Mouse (Mus musculus) T-helper 2 cell (primary cell): ENCODE measurements at regions not wholly inside any gene's neighbourhood (a gene's known extent, or its start where the extent isn't known, plus 50 kb on each side); places are given as distances from the start of the nearest gene placed in this dataset.

ENCODE experiments used
- in situ Hi-C: fragments of 300-600 bp; cut with MboI, MseI; formaldehyde crosslinking; loops from one replicate; pipeline ENCODE4 v1.15.1; 2025; ENCODE audit warnings: high pct_unique_total_duplicates

DNA sequence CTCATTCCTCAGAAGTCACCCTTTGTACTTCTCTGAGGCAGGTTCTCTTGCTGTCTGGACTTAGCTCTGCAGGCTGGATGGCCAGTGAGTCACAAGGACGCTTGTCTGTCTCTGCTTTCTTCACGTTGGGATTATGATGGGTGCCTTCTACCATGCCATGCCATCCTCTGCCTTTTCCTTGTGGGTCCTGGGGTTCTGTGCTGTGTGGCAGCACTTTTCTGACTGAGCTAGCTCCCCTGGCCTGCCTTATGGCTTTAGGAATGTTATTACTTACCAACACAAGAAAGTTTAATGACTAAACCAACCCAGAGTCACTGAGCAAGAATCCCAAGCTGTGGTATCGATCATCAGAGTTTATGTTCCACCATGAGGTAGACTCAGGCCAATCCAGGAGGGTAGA is 280.7 kb downstream of the Gm49356 start:
- in situ Hi-C loops, result no loop called here

DNA sequence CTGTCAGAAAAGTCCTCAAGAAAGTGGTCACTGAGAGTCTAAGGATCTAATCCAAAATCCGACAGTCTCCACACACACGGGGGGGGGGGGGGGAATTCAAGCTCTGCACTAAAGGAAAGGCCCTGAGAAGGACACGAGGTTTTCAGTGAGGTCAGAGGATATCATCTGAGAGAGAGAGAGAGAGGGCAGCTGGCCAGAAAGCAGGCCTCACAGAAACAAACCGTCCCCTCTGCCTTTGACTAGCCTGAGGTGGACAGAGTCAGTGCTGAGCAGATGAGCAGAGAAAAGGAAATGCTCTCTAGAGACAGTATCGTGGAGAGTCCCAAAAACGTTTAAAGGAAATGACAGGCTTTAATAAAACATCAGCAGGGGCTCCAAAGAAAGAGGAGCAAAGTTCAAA is 282.0 kb downstream of the Gm49356 start:
- in situ Hi-C loops, result no loop called here

DNA sequence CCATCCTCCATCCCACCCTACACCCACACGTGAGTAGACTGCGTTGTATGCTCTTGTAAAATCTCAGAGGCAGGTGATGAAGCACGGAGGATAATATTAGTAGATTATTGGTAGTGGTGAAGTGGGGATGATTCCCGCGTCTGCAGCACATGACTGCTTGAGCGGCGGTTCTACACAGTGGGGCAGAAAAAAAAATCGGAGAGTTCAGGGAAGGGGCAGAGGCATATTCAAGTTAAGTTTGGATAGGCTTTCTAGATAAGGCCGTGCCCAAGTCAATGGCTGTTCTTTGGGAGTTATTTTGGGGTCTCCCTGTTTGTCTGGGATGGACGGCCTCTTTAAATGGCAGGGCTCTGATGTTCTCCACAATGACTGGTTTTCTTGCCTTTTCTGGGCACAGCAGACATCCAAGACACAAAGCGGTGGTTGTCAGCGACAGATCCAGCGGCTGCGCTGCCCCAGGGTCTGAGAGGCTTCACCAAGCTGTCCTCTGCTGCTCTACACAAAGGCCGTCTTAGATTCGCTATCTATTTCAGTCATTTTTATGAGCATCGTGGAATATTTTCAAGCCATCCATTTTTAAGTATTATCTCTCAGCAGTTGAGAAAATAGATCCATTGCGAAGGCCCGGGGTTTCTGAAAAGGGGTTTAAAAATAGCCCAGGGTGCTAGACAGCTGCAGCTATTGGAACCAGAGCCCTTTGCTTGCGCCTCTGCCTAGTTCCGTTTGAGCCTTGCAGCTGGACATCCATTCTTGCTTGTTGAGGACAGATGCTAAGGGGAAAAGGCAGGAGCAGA is 284.6 kb downstream of the Gm49356 start:
- in situ Hi-C loops, result no loop called here

DNA sequence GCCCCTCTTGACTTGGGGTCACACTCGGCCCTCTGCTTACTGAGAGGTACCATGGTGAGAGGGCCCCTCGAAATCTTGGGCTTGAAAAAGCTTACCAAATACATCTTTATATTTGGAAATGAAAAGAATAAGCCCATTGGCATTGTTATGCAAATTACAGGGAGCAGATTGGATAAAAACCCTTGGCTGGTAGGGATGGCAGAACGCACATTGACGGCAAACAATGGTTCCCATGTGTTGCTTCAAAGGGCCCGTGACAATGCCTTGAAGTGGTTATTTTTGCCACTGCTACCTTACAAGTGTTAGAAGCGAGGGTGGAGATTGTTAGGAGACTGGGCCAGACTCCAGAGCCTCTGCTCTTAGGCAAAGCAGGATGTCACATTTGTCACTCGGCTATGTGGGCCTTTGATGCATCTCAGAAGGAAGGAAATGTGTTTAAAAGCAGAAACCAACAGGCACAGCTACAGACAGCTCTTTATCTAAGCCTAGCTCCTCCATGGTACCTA is 285.2 kb downstream of the Gm49356 start:
- in situ Hi-C loops, result no loop called here

DNA sequence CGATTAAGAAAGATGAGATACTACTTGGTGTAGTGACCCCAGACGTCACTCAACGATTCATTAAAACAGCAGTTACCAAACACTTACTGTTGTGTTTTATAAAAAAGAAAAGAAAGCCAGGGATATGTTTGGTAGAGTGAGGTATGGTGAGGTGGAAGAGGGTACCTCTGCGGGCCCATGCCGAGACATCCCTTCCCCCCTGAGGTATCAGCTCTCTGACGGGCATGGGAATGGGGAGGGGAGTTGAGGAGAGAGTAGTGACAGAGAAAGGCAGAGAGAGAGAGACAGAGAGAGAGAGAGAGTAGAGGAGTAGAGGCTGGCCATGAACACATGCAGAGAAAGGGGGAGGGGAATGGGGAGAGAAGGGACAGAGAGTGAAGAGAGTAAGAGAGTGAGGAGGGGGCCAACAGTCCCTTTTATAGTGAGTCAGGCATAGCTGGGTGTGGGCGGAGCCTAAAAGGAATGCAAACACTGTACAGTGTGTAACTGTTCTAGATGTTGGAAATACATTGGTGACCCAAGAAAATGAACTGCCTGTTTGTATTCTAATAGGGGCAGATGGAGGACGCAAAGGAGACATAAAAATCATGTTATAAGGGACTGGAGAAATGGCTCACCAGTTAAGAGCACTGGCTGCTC is 285.9 kb downstream of the Gm49356 start:
- in situ Hi-C loops, result no loop called here

DNA sequence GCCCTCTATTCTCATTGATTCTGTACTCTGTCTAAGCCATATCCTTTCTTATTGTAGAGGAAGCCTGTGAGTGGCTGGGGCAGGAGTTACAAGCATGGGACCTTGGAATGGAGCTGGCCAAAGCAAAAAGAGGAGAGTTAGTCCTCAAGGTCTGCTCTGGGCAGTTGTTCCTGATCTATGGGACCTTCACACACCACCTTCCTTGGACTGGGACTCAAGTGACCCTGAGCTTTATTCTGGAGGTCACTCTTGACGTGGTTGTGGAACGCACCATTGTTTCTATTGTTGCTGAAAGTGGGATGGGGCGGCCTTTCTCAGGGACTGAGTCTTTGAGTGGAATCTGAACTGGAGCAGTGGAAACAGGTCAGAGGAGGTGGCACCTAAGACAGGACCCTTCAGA is 291.0 kb downstream of the Gm49356 start:
- in situ Hi-C loops, result no loop called here

DNA sequence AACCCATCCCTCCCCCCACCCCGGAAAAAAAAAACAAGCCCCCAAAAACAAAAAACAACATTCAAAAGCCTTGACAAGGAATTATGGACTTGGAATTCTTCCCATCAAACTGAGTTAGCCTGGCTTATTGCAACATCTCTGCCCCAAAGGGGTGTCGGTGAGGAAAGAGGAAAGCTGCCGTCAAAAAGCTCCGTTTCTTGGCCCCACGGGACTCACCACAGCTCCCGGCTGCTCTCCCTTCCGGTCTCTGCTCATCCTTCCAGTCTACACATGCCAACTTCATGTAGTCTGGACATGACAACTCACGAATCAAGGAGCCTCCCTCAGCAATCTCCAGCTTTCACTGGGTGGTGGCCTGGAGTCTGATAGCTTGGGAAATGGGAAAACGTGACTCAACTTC is 295.4 kb downstream of the Gm49356 start:
- in situ Hi-C loops, result no loop called here

DNA sequence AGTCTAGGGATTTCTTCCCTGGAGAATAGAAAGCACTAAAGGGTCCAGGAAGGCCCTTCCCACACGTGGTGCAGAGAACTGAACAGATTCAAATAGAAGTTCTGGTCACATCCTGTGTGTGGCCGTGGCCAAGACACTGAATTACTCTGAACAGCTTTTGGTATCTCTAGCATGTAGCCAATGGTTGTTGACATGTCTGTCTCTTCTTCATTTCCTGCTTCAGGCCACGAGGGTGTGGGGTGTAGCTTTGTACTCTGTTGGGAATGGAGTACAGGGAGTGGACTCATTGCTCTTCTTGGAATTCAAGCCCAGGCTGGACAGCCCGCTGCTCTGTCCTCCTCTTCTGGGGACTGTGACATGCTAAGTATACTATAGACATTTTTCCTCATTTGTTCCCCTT is 298.5 kb downstream of the Gm49356 start:
- in situ Hi-C loops, result no loop called here

DNA sequence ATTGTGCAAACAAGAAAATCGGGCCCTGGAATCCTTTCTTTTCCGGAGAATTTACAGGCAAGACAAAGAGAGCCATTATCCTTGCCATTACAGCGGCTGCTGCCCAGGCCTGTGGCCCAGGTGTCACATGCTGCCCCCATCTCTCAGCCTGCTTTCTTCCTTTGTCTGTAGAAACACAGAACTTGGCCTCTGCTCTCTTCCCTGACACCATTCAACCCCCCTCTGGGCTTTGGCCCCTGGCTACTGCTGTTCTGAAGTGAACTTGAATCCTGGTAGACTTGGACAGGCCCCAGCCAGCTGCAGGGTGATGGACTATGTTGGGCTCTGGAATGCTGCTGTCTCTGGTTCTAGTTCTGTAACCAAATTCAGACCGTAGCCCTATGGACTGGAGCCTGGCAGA is 299.3 kb downstream of the Gm49356 start:
- in situ Hi-C loops, result no loop called here

DNA sequence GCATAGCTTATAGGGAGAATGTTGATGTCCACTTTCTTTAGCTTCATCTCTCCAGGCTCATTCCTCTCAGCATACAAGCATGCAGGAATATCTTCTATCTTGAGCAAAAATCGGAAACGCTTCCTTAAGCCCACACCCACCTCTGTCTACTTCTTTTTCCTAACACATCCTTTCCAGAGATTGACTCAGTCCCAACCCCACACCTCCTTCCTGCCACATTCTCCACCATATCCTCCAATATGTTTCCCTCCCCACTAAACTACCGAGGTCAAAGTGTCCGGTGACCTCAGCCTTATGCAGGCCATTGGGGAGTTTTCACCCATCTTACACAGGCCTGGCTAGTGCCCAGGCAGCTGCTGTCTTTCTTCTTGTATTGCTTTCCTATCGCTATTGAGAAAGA is 301.4 kb downstream of the Gm49356 start:
- in situ Hi-C loops, result no loop called here

DNA sequence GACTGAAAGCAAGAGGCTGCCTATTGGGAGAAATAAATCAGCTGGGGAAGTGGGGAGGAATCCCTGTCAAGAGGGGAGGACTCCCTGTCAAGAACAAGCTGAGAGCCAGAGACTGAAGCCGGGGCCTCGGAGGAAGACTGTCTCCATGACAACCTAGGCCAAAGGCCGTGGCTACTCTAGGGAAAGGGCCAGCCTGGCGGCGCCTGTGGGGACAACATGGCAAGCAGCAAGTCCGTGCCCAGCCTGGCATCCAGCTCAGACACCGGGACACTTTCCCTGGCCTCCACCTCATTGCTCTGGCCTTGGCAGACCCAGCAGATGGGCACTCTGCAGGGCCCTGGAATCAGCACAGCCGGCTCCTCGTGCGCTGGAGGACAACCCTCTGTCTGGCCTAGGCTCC is 305.3 kb downstream of the Gm49356 start:
- in situ Hi-C loops, result no loop called here

DNA sequence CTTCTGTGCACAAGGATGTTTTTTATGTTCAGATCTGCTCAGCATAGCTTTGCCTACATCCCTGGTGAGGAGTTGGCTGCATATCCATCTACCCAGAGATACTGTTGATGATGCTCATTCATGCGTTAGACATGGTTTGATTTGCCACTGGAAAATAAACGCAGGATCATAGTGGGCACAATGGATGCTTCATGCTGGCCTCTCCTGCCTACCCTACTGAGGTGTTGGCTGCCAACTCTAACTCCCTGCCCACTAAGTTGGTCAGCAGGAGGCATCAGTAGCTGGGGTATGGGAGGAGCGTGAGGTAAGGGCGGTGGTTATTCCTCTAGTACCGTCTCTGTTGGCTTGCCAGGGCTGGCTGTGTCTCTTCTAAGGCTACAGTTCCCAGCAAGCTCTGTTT is 307.3 kb downstream of the Gm49356 start:
- in situ Hi-C loops, result no loop called here

DNA sequence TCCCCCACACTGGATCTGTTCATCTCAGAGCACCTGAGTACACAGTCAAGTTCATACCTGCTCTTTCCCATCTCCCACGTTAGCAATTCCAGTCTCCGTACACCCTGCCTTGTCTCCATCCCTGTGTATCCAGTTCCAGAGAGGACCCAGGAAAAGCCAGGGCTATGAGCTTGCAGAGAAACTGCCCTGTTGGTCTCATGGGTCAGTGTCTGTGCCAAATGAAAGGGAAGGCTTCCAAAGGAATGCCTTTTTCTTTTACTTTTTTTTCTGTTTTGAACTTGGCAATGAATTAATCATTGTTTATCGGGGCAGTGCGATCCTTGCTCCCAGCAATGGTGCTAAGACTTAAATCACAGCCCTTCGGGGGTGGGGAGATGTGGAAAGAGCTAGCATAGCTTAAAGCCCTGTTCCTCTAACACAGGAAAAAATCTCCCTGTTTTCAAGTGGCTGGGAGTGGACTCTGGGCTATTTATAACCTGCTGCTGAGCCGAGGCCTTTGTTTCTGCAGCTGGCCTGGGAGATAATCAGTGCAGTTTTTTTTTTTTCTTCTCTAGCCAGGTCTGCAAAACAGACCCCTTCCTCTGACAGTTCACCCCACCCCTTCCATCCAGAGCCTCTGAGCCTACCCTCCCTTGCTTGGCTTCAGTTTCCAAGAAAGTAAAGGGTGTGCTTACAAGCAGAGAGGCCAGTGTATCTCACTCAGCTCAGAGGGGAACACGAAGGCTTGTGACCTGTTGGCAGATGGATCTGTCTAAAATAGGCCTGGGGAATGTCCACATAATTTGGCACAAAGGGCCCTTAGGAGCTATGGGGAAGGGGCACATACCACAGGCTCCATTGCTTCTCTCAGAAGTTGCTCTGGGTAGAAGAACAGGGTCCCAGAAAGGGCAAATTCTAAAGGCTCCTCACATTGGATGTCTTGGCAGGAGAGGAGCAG is 308.6 kb downstream of the Gm49356 start:
- in situ Hi-C loops, result no loop called here

DNA sequence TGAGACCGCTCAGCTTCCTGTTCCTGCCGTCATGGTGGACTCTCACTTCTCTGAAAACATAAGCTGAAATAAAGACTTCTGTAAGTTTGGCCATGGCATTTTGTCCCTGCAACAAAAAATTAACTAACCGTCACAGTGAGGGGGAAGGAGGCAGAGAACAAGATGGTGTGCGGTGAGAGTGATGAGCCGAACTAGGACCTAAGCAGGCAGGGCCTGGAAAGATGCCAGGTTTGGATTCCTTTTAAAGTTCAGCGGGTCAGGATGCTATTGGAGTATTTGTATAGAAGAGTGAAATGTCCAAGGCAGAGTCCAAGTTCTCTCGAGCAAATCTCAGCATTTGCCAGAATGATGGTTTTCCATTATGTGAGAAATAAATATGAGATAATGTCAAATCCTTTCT is 312.3 kb downstream of the Gm49356 start:
- in situ Hi-C loops, result no loop called here

DNA sequence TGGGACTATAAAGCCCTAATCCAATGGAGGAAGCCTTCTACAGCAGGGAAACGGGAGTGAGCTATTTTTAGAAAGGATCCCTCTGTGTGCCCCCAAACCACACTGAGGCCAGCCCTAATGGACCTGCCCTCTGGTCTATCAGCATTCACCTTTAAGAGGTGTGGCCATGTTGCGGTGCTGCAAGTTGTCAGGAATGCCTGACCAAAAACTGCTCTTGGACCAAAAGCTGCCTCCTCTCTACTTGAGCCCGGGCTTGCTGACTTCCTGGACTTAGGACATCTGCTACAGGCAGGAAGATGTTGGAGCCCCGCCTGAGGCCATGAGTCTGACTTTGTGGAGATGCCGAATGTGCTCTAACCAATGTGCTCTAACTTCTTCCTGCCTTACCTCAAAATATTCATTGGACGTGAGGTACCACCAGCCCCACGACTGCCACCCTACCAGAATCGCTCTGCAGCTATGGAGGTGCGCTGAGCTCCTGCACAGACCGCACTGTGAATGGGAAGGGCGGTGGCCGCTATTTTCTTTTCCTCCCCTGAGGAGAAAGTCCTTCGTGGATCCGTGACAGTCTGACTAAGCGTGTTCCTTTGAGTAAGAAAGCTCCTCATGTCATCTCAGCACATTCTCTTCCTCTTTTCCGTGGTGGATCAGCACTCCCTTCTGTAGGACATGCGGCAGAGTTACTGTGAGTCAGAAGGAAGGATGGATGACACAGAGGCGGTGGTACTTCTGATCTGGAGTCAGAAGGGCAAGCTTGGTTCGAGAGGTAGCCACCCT is 313.0 kb downstream of the Gm49356 start:
- in situ Hi-C loops, result no loop called here

DNA sequence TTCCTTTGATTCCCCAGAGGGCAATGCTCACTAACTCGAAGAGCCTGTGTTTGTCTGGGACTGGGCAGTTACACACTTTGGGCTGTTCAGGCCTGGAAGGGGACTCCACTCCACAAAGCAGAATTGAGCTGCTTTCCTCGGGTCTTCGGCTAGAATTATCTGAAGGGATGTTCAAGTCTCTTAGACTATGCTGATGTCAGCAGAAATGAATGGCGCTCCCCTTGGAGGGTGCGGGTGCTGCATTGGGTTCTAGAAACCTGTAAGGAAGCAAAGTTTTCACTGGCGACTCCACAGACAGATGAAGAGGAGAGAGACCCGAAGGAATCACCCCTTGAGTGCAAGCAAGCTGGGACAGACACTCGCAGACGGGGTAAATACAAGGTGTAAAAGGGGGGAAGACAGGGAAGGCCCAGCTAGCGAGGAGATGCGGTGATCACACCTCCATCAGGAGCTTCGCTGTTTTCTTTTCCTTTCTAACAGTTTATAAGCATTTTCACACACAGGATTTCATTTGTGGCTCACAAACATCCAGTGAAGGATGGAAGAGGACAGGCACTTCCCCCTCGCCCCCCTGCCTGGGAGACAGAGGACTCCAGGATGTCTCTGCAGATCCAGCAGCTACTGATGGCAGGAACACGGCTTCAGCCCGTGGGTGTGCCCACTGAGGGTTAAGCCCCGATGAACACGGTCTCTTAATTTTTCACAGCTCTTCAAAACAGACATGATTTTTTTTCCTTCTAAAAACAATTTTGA is 314.2 kb downstream of the Gm49356 start:
- in situ Hi-C loops, result no loop called here

DNA sequence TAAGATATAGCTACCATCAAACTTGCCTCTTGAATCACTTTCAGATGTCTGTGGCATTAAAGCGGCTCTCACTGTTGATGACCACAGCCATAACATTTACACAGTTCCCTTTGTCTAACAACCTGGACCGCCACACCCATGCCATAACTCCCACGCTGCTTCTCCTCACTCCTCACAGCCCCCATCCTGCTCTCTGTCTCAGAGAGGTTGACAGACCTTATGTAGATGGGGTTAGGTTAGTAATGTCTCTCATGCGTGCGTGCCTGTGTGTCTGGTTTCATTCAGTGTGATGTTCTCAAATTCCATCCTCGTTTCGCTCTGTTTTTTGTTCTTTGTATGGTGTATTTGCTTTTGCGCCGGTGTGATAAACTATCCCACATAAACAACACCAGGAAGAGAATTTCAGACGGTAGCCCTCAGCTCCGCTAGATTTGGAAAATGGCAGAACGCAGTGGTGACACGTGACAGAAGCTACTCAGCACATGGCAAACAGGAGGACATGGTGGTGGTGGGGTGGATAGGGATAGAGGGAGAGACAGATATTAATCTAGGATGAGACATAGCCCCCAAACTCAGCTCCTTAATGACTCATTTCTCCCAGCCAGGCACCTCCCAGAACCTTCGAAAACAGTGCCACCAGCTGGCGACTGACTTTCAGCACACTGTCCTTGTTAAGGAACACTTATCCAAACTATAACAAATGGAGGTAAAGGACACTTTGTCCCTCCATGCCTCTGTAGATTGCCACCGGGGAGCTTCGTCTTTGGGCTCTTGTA is 314.9 kb downstream of the Gm49356 start:
- in situ Hi-C loops, result no loop called here

DNA sequence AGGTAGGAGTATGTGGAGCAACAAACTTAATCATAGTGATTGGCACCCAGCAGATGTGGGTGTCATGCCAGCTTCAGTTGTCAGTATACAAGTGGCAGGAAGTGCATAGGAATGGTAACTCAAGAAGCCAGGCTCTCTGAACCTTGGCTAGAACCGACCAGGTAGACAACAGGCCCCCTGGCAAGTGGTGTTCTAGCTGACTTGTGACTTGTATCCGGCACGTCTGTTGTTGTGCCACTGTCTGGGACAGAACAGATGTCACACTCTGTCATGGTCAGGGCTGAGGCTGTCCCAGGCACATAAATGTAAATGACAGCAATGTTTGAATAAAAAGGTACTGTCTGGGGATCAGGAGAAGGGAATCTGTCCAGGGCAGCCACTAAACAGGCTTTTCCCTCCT is 316.0 kb downstream of the Gm49356 start:
- in situ Hi-C loops, result no loop called here

DNA sequence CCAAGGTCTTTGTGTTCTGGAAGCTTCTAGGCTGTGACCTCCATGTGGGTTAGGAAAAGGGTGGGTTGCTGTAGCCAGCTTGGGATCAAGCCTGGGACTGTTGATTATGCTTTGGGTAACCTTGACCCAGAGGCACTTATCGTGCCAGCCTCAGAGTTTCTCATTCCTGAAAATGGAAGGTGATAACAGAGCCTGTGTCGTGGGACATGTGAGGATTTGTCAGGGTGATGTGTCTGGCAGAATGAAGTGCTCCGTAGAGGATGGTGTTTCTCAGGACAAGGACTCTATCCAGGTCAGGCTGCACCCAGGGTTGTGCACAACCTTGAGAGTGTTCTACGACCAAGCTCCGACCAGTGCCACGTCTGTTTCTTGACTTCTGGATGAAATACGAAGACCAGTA is 316.4 kb downstream of the Gm49356 start:
- in situ Hi-C loops, result no loop called here

DNA sequence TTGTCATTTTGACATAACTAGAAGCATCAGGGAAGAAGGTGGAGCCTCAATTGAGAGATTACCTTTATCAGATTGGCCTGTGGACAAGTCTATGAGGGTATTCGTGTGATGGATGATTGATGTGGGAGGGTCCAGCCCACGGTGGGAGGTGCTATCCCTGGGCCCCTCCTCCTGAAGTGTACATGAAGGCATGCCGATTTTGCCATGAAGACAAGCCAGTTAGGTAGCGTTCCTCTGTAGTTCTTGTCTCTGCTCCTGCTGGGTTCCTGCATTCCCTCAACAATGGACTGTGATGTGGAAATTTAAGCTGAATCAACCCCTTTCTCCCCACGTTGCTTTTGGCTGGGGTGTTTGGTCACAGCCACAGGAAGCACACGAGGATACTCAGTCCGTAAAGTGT is 317.5 kb downstream of the Gm49356 start:
- in situ Hi-C loops, result no loop called here
